Mouse (Mus musculus): ENCODE measurements at regions not wholly inside any gene's neighbourhood (a gene's known extent, or its start where the extent isn't known, plus 50 kb on each side); places are given as distances from the start of the nearest gene placed in this dataset.
A peak's percentile ranks its signal among the peaks of the same experiment; 100 is the strongest.

- no peak for DNase-seq (ENCODE audit: low spot score in 2 of 2)
Observed at GRCm38 (mm10) chr1:190307751-190308150, 137.2 kb upstream of the Prox1 start.

GRCm38 (mm10) chr1:190297666-190298327 lies 127.3 kb upstream of the Prox1 start:
- DNase-seq (ENCODE audit: low spot score in 2 of 2): no peak

- no peak for DNase-seq (ENCODE audit: low spot score in 2 of 2)
Observed at GRCm38 (mm10) chr1:190290061-190290460, 119.5 kb upstream of the Prox1 start.

- no peak for DNase-seq (ENCODE audit: low spot score in 2 of 2)
Observed at GRCm38 (mm10) chr1:190286481-190287145, 116.1 kb upstream of the Prox1 start.

GRCm38 (mm10) chr1:190285636-190286035 lies 115.1 kb upstream of the Prox1 start:
- DNase-seq (ENCODE audit: low spot score in 2 of 2): no peak

- no peak for DNase-seq (ENCODE audit: low spot score in 2 of 2)
Observed at GRCm38 (mm10) chr1:190285049-190285448, 114.5 kb upstream of the Prox1 start.

GRCm38 (mm10) chr1:190284138-190284537 lies 113.6 kb upstream of the Prox1 start:
- no peak for DNase-seq (ENCODE audit: low spot score in 2 of 2)

- DNase-seq (ENCODE audit: low spot score in 2 of 2): peak in 1 of 2 experiments; percentile 17
Observed at GRCm38 (mm10) chr1:190280081-190280858, 109.8 kb upstream of the Prox1 start.

GRCm38 (mm10) chr1:190274911-190275310 lies 104.4 kb upstream of the Prox1 start:
- DNase-seq (ENCODE audit: low spot score in 2 of 2): no peak

- DNase-seq (ENCODE audit: low spot score in 2 of 2): no peak
Observed at GRCm38 (mm10) chr1:190270784-190271385, 100.4 kb upstream of the Prox1 start.

GRCm38 (mm10) chr1:190269181-190269580 lies 98.7 kb upstream of the Prox1 start:
- no peak for DNase-seq (ENCODE audit: low spot score in 2 of 2)

- DNase-seq (ENCODE audit: low spot score in 2 of 2): no peak
Observed at GRCm38 (mm10) chr1:190265085-190265780, 94.7 kb upstream of the Prox1 start.

GRCm38 (mm10) chr1:190264501-190264900 lies 94.0 kb upstream of the Prox1 start:
- no peak for DNase-seq (ENCODE audit: low spot score in 2 of 2)

GRCm38 (mm10) chr1:190263620-190264019 lies 93.1 kb upstream of the Prox1 start:
- DNase-seq (ENCODE audit: low spot score in 2 of 2): no peak

- DNase-seq (ENCODE audit: low spot score in 2 of 2): peak in 1 of 2 experiments; percentile 4
Observed at GRCm38 (mm10) chr1:190259576-190259975, 89.1 kb upstream of the Prox1 start.

GRCm38 (mm10) chr1:190250574-190251246 lies 80.2 kb upstream of the Prox1 start:
- peak; percentile 13 to 29 for DNase-seq (ENCODE audit: low spot score in 2 of 2)

- DNase-seq (ENCODE audit: low spot score in 2 of 2): no peak
Observed at GRCm38 (mm10) chr1:190242526-190242925, 72.0 kb upstream of the Prox1 start.

- DNase-seq (ENCODE audit: low spot score in 2 of 2): no peak
Observed at GRCm38 (mm10) chr1:190239796-190240195, 69.3 kb upstream of the Prox1 start.

GRCm38 (mm10) chr1:190230866-190231265 lies 60.4 kb upstream of the Prox1 start:
- no peak for DNase-seq (ENCODE audit: low spot score in 2 of 2)

GRCm38 (mm10) chr1:190220417-190220816 lies 49.9 kb upstream of the Prox1 start:
- DNase-seq (ENCODE audit: low spot score in 2 of 2): no peak

Data from right cerebral cortex, postnatal 36 days (tissue).